Mouse (Mus musculus): ENCODE measurements at regions not wholly inside any gene's neighbourhood (a gene's known extent, or its start where the extent isn't known, plus 50 kb on each side); places are given as distances from the start of the nearest gene placed in this dataset.

DNA sequence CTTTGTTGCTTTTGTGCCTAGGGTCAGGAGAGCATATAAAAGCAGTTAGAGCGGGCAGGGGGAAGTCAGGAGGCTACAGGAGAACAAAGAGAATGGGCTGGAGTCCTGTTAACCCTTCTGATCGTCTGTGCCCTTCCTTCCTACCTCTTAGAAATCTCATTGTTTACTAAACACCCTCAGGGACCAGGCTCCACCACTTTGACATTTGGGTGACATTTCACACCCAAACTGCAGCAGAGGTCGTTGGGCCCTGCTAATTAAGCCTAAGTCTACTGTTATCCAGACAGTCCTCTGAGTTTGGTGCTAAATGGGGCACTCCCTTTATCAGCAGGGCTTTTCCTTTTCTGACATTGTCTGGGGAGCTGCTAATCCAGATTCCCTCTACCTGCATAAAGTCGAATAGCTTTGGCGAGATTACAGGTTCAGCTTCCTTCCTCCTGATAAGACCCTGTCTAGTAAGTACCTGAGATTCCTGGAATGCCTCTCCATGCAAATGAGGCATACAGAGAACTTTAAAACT lies 84.2 kb upstream of the Arglu1 start:
- peak; percentile 20 for DNase-seq (ENCODE audit: extremely low spot score)

DNA sequence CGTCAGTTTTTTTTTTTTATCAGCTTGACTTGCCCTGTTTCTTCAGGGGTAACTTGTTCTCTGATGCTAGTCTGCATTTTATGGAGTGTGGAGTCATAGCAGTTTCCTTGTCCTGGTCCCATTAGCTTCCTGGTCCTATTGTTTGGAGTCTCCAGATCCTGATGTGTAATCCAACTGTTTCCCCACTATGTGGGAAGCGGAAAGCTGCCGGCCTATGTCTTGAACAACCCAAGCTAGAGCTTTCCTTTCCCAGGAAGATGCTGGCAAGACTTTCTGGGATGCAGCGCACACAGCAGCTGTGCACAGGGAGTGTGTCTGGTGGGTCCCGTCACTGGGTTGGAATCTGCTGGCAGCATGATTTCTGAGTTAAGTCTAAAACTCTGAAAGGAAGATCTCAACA lies 82.1 kb upstream of the Arglu1 start:
- DNase-seq (ENCODE audit: extremely low spot score), result no peak

DNA sequence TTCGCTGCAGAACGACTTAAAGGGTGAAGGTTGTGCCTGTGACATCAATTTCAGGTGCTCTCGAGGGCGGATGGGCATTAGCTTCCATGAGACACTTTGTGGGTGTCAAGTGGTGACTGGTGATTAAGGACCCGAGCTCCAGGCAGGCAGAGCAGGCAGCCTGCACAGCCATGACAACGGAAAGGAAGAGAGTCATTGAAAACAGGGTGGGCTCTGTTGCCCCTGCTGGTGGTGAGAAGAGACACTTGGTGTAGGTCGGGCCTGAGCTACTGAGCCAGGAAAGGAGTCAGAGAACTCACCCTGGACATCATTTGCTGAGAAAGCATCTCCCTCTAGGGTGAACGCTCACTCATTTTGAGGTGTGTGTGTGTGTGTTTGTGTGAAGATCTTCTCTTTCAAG lies 80.1 kb upstream of the Arglu1 start:
- DNase-seq (ENCODE audit: extremely low spot score), result no peak

DNA sequence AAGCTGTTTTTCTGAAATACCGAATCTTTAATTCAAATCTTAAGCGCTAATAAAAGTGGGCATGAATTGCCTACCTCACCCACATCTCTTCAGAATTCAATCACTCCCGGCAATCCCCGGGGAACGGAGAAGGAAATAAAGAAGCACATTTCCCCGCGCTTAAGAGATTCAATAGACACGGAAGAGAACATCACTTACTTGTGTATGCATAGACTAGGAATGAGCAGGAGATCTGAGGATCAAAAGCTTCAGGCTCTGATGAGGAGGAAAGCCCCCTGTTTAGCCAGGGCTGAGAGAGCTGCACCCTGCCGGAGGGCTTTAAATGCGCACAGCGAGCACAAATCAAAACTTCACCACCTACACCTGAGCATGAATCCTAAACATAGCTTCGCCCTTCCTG lies 72.0 kb upstream of the Arglu1 start:
- no peak for DNase-seq (ENCODE audit: extremely low spot score)

DNA sequence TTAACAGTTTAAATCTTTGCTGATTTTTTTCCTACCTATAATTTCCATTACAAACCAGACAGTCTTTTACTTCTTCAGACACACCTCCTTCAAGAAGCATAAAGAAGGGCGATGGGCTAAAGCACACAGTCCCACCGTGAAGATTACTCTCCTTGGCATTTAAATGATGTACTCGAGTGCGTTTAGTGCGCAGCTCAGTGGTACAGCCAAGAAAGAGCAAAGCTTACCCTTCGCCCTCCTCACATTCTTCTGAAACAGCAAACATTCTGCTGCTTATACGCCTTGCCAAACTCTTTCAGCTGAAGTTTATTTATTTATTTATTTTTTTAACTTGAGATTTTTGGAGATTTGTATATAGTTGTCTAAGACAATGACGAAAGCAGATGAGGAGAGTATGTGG lies 68.0 kb upstream of the Arglu1 start:
- DNase-seq (ENCODE audit: extremely low spot score), result no peak

DNA sequence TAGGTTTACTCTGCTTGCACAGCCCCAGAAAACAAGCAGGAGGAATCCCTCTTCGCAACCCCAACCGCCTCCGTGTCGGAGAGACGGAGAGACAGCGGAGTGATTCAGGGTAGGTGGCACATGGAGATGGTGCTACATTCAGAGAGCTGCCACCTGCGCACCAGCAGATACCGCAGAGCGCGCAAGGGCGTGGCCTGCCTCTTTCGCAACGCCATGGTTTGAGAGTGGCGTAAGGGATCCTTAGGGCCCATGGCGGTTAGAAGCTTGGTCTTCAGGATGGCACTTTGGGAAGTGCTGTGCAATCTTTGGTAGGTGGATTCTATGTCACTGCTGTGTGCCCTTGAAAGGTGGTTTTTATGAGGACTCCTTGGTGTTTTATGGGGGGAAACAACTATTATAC lies 60.9 kb upstream of the Arglu1 start:
- DNase-seq (ENCODE audit: extremely low spot score), result no peak

DNA sequence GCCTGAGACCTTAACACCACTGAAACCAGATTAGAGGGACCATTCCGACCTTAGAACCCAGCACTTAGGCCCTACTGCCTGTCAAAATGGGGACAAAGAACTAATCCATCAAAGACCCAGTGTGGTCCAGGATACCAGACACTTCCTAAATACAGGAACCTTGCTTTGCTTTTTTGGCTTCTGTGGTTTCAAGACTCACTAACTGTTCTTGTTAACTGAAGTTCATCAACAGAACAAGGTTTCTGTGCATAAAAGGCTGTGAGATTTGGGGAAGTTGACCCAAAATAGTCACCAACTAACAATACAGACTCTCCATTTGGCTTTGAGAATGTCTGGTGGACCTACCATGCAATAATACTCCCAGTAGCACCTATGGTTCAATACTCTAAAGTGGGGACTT lies 56.4 kb upstream of the Arglu1 start:
- no peak for DNase-seq (ENCODE audit: extremely low spot score)

DNA sequence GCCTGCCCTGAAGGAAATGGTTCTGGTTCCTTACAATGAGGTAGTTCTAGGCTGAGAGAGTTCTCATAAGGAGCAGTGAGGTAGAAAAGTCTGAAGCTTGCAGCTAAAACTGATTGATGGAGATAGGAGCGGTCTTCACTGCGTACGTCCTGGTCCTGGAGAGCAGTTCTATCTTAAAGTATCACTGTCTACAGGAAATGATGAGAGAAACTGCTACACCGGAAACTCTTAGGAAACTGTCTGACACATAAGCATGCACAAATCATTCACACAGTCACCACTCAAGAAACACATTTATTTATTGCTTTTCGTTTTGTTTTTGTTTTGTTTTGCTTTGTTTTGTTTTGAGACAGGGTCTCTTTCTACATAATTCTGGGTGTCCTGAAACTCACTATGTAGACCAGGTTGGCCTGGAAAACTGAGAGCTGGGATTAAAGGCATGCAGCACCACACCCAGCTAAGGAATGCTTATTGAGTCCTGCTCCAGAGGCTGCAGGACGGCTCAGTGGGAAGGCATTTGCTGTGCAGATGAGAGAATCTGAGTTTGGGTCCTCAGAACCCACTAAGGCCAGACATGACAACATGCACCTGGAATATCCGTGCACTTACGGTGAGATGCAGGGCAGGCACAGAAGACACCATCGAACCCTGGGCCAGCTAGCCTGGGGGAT lies 55.4 kb upstream of the Arglu1 start:
- DNase-seq (ENCODE audit: extremely low spot score), result no peak
